ENCODE assay signal across 19 mouse cellular contexts in genomic region chr10:86134336-86134735, GRCm38 (mm10).
"Had no signal": no experiment of that assay in that cellular context is flagged by ENCODE, and none has a peak within 500 bp of the region (broad histone marks: within the 10 kb centered on the region; RNA-seq: fewer than 3 reads in every experiment).

No protein-coding gene starts in this region.

- H3K36me3 ChIP-seq: liver, embryonic 13.5 days; midbrain, embryonic 13.5 days; neural tube, embryonic 13.5 days; stomach, embryonic 15.5 days had no signal

- H3K9ac ChIP-seq: liver, embryonic 13.5 days; midbrain, embryonic 13.5 days; neural tube, embryonic 13.5 days; stomach, embryonic 15.5 days had no signal

- H3K4me2 ChIP-seq: liver, embryonic 13.5 days; midbrain, embryonic 13.5 days; neural tube, embryonic 13.5 days; stomach, embryonic 15.5 days had no signal

- H3K9me3 ChIP-seq: liver, embryonic 13.5 days; midbrain, embryonic 13.5 days; neural tube, embryonic 13.5 days; stomach, embryonic 15.5 days had no signal

- DNase-seq: layer of hippocampus, postnatal 36 days; liver, embryonic 13.5 days; lung, adult 2 months; lung, postnatal 14 days; lung, postnatal 4 days; retina, postnatal 1 day; right cerebral cortex, postnatal 25 days; spleen, adult 18-20 months; thymus, adult 2 months; thymus, postnatal 14 days; thymus, postnatal 4 days had no signal

- H3K27me3 ChIP-seq: liver, embryonic 13.5 days; midbrain, embryonic 13.5 days; neural tube, embryonic 13.5 days; stomach, embryonic 15.5 days had no signal

- H3K4me1 ChIP-seq: liver, embryonic 13.5 days; midbrain, embryonic 13.5 days had no signal

- ATAC-seq: intestine, postnatal 0 days; midbrain, embryonic 13.5 days; midbrain, embryonic 16.5 days had no signal

- H3K4me3 ChIP-seq: layer of hippocampus, adult 2 months; left cerebral cortex, adult 2 months; liver, embryonic 13.5 days; midbrain, embryonic 13.5 days; myocyte; neural tube, embryonic 13.5 days; stomach, embryonic 15.5 days had no signal

- H3K27ac ChIP-seq: layer of hippocampus, adult 2 months; left cerebral cortex, adult 2 months; liver, embryonic 13.5 days; midbrain, embryonic 13.5 days; neural tube, embryonic 13.5 days; stomach, embryonic 15.5 days had no signal
